15 mouse cellular contexts compared by ENCODE assay signal in genomic region chr12:73656568-73657204, GRCm38 (mm10).
A peak's percentile ranks its signal among the peaks of the same experiment; 100 is the strongest.
DNase-seq lines count a peak whose midpoint lies in the region; ATAC-seq and TF ChIP-seq lines count a peak whose summit lies in the region.
"Had no signal": no experiment of that assay in that cellular context is flagged by ENCODE, and none has a peak within 500 bp of the region (broad histone marks: within the 10 kb centered on the region; RNA-seq: fewer than 3 reads in every experiment).

No protein-coding gene starts in this region.

- dilution Hi-C loops in CH12.LX (cut with MboI; ENCODE audit: extremely low pct_ligation_motif_present, extremely low pct_unique_long_range_greater_than_20kb, low sequenced_read_pairs): no loop called here

- H3K36me3 ChIP-seq in CH12.LX (replicated peaks in 1 of 2; ENCODE audit: control insufficient read depth in 1 of 2, insufficient read depth in 1 of 2, low read length in 1 of 2): no peaks in the 10 kb centered on the region
- no peaks in the 10 kb centered on the region for H3K36me3 ChIP-seq in liver, embryonic 12.5 days
- H3K36me3 ChIP-seq in stomach, postnatal 0 days (ENCODE audit: control insufficient read depth, insufficient read depth, low read length): no peaks in the 10 kb centered on the region
- H3K36me3 ChIP-seq in hindbrain, embryonic 16.5 days (ENCODE audit: control insufficient read depth, insufficient read depth, low read length): no peaks in the 10 kb centered on the region
- H3K36me3 ChIP-seq: embryonic facial prominence, embryonic 15.5 days; limb, embryonic 10.5 days; lung, embryonic 15.5 days had no signal

- intact Hi-C loops in gastrocnemius, adult 2 months (cut with DNase I): no loop called here

- no peak for TF ChIP-seq EP300 in CH12.LX (IDR thresholded peaks at IDR 0.05; ENCODE audit: low read length)
- no peak for TF ChIP-seq EP300 in stomach, postnatal 0 days (optimal IDR thresholded peaks at IDR 0.05)

- ATAC-seq in liver, embryonic 12.5 days: no peak
- no peak for ATAC-seq in stomach, postnatal 0 days (ENCODE audit: low FRiP score, low TSS enrichment)
- ATAC-seq in hindbrain, embryonic 16.5 days: no peak
- ATAC-seq: forebrain, embryonic 13.5 days; midbrain, embryonic 16.5 days had no signal

- no peak overlapping the region for H3K27ac ChIP-seq in CH12.LX (ENCODE audit: insufficient read depth, low read depth)
- H3K27ac ChIP-seq in liver, embryonic 12.5 days: no peak overlapping the region
- H3K27ac ChIP-seq in stomach, postnatal 0 days (replicated peaks): peak overlapping the region; percentile 24; the same call in 1 of the 2 replicates
- no peak overlapping the region for H3K27ac ChIP-seq in hindbrain, embryonic 16.5 days (ENCODE audit: low read depth, low read length)
- H3K27ac ChIP-seq in gastrocnemius, adult 2 months: no peak overlapping the region
- H3K27ac ChIP-seq: embryonic facial prominence, embryonic 15.5 days; forebrain, embryonic 13.5 days; limb, embryonic 10.5 days; lung, embryonic 15.5 days had no signal

- TF ChIP-seq CTCF in CH12.LX (conservative IDR thresholded peaks at IDR 0.05 in 1 of 2, IDR thresholded peaks at IDR 0.05 in 1 of 2; ENCODE audit: low read depth in 2 of 2, low read length in 2 of 2): no peak
- TF ChIP-seq CTCF in stomach, postnatal 0 days (IDR thresholded peaks at IDR 0.05; ENCODE audit: low read depth): no peak
- TF ChIP-seq CTCF in gastrocnemius, adult 2 months (IDR thresholded peaks at IDR 0.05): no peak

- DNase-seq in 416B (ENCODE audit: low read depth) (peak; percentile 56), CH12.LX (ENCODE audit: extremely low read depth) (no peak)
- no peak for DNase-seq in stomach, postnatal 0 days (ENCODE audit: low spot score)
- DNase-seq in cerebellum, adult 9-10 months: no peak
- no peak for DNase-seq in gastrocnemius, adult 2 months
- DNase-seq: adrenal gland, postnatal 10 days; gastrocnemius, postnatal 10 days; kidney, postnatal 14 days had no signal

- H3K27me3 ChIP-seq in CH12.LX (replicated peaks): no peaks in the 10 kb centered on the region
- H3K27me3 ChIP-seq in liver, embryonic 12.5 days (replicated peaks): no peaks in the 10 kb centered on the region
- no peaks in the 10 kb centered on the region for H3K27me3 ChIP-seq in stomach, postnatal 0 days (ENCODE audit: control insufficient read depth, insufficient read depth, low read length)
- no peaks in the 10 kb centered on the region for H3K27me3 ChIP-seq in hindbrain, embryonic 16.5 days (replicated peaks; ENCODE audit: control insufficient read depth, insufficient read depth, low read length)
- H3K27me3 ChIP-seq: embryonic facial prominence, embryonic 15.5 days; forebrain, embryonic 13.5 days; lung, embryonic 15.5 days had no signal

- WGBS in liver, embryonic 12.5 days (ENCODE audit: insufficient replicate concordance): 22% methylated on average over 18 of the region's 18 CpGs
- WGBS in stomach, postnatal 0 days: 54% methylated on average over 18 of the region's 18 CpGs
- 78% methylated on average over 18 of the region's 18 CpGs for WGBS in hindbrain, embryonic 16.5 days

- no peaks in the 10 kb centered on the region for H3K79me2 ChIP-seq in CH12.LX (replicated peaks; ENCODE audit: control insufficient read depth, extremely low read depth, insufficient read depth, poor library complexity, severe bottlenecking)

- no peaks in the 10 kb centered on the region for H3K9me3 ChIP-seq in CH12.LX (replicated peaks; ENCODE audit: low read length)
- no peaks in the 10 kb centered on the region for H3K9me3 ChIP-seq in liver, embryonic 12.5 days (replicated peaks)
- H3K9me3 ChIP-seq in stomach, postnatal 0 days (ENCODE audit: control insufficient read depth, low read length): no peaks in the 10 kb centered on the region
- H3K9me3 ChIP-seq in hindbrain, embryonic 16.5 days (ENCODE audit: control insufficient read depth, low read length): no peaks in the 10 kb centered on the region
- H3K9me3 ChIP-seq: embryonic facial prominence, embryonic 15.5 days; forebrain, embryonic 13.5 days; limb, embryonic 10.5 days; lung, embryonic 15.5 days had no signal

- no peak for TF ChIP-seq RAD21 in CH12.LX (IDR thresholded peaks at IDR 0.05; ENCODE audit: low read depth, low read length)

- no peak overlapping the region for H3K9ac ChIP-seq in CH12.LX (ENCODE audit: insufficient read depth, low read depth)
- H3K9ac ChIP-seq in liver, embryonic 12.5 days: no peak overlapping the region
- no peak overlapping the region for H3K9ac ChIP-seq in stomach, postnatal 0 days (ENCODE audit: low read length)
- no peak overlapping the region for H3K9ac ChIP-seq in hindbrain, embryonic 16.5 days (ENCODE audit: low read depth, low read length)
- H3K9ac ChIP-seq: embryonic facial prominence, embryonic 15.5 days; forebrain, embryonic 13.5 days; lung, embryonic 15.5 days had no signal

- in situ Hi-C loops in CH12.LX (cut with MboI; ENCODE audit: low pct_ligation_motif_present, low pct_unique_long_range_greater_than_20kb, low sequenced_read_pairs): no loop called here

- peak overlapping the region in 1 of 3 experiments; percentile 22 for H3K4me3 ChIP-seq in CH12.LX (replicated peaks in 1 of 3; ENCODE audit: low read depth in 2 of 3, low read length in 2 of 3, poor library complexity in 1 of 3)
- no peak overlapping the region for H3K4me3 ChIP-seq in liver, embryonic 12.5 days
- no peak overlapping the region for H3K4me3 ChIP-seq in stomach, postnatal 0 days (ENCODE audit: low read depth, low read length)
- no peak overlapping the region for H3K4me3 ChIP-seq in hindbrain, embryonic 16.5 days (ENCODE audit: low read length)
- H3K4me3 ChIP-seq in gastrocnemius, adult 2 months: no peak overlapping the region
- H3K4me3 ChIP-seq: embryonic facial prominence, embryonic 15.5 days; forebrain, embryonic 13.5 days; limb, embryonic 10.5 days; lung, embryonic 15.5 days had no signal

- H3K4me1 ChIP-seq in CH12.LX (ENCODE audit: control insufficient read depth in 1 of 2, insufficient read depth in 2 of 2): peaks cover 0 to 3% of the 10 kb centered on the region in 2 experiments; a peak in 1 of 4 replicates
- peaks cover 4% of the 10 kb centered on the region; the same call in 1 of the 2 replicates for H3K4me1 ChIP-seq in liver, embryonic 12.5 days
- no peaks in the 10 kb centered on the region for H3K4me1 ChIP-seq in stomach, postnatal 0 days (replicated peaks; ENCODE audit: control insufficient read depth, insufficient read depth)
- H3K4me1 ChIP-seq in hindbrain, embryonic 16.5 days (ENCODE audit: control insufficient read depth, insufficient read depth, low read depth, low read length): no peaks in the 10 kb centered on the region
- H3K4me1 ChIP-seq: forebrain, embryonic 13.5 days; lung, embryonic 15.5 days had no signal

- peak overlapping the region; percentile 76 for H3K4me2 ChIP-seq in CH12.LX (ENCODE audit: insufficient read depth, low read depth, poor library complexity, severe bottlenecking)
- peak overlapping the region; percentile 28 for H3K4me2 ChIP-seq in liver, embryonic 12.5 days
- H3K4me2 ChIP-seq in stomach, postnatal 0 days (replicated peaks; ENCODE audit: low read depth): no peak overlapping the region
- H3K4me2 ChIP-seq in hindbrain, embryonic 16.5 days (ENCODE audit: low read length): no peak overlapping the region
- H3K4me2 ChIP-seq: embryonic facial prominence, embryonic 15.5 days; forebrain, embryonic 13.5 days; lung, embryonic 15.5 days had no signal

- no peak for TF ChIP-seq POLR2A in CH12.LX (IDR thresholded peaks at IDR 0.05; ENCODE audit: low read depth, low read length)

TF ChIP-seq in CH12.LX, 34 proteins besides CTCF, POLR2A, EP300 and RAD21:
- TF ChIP-seq CHD1 (IDR thresholded peaks at IDR 0.05; ENCODE audit: low read depth, low read length) (no peak), MAX (IDR thresholded peaks at IDR 0.05; ENCODE audit: low read length) (0 out of 2 replicates have a peak, but pooled peaks have one; percentile 19)
TF ChIP-seq in CH12.LX: peak in this region for 1.

Comparison
In these comparisons a context has a peak if more than half of its experiments do, and no peak if none do; other contexts are left out.
1. H3K4me2 ChIP-seq: peak in CH12.LX (single experiment) and liver, embryonic 12.5 days (single experiment); none in stomach, postnatal 0 days (single experiment) and hindbrain, embryonic 16.5 days (single experiment).